Mouse (Mus musculus): ENCODE measurements around the gene Creld1.

GRCm38 (mm10) chr6:113507130-113507529 lies 24.0 kb downstream of the Creld1 start:
- TF ChIP-seq CTCF (IDR thresholded peaks at IDR 0.05; ENCODE audit: low read depth, low read length) (no peak), POLR2A (IDR thresholded peaks at IDR 0.05; ENCODE audit: borderline replicate concordance, low read depth, low read length) (no peak)
